ENCODE assay signal across 8 mouse cellular contexts in genomic region chr4:110397618-110398045, GRCm38 (mm10). TPM values are rescaled to one million over a fixed set of nuclear protein-coding genes. Genes with fewer than 3 reads are reported as not detected.
DNase-seq lines count a peak whose midpoint lies in the region; ATAC-seq and TF ChIP-seq lines count a peak whose summit lies in the region.

TSS of gene Agbl4 (plus strand) at chr4:110397661.

- no peak for TF ChIP-seq EP300 in lung, postnatal 0 days (IDR thresholded peaks at IDR 0.05)

- peak; percentile 97 for ATAC-seq in hindbrain, postnatal 0 days
- peak; percentile 83 for ATAC-seq in lung, postnatal 0 days
- no peak for ATAC-seq in inflammation-experienced regulatory T-cells, adult 6 months

- DNase-seq in adrenal gland, adult 8-10 months = peak; percentile 30
- DNase-seq in cerebellum, postnatal 14 days = peak; percentile 75 to 80
- DNase-seq in frontal cortex, postnatal 14 days (ENCODE audit: low spot score in 2 of 2) = peak; percentile 52 to 70
- DNase-seq in hindbrain, postnatal 0 days (ENCODE audit: low spot score) = peak; percentile 86
- peak; percentile 41 for DNase-seq in left cerebral cortex, adult 11 months (ENCODE audit: low spot score)
- peak; percentile 48 for DNase-seq in lung, postnatal 0 days (ENCODE audit: low spot score)
- DNase-seq in right cerebral cortex, adult 2 months (ENCODE audit: low spot score in 2 of 2) = peak; percentile 71 to 80

- no peaks in the 10 kb centered on the region for H3K9me3 ChIP-seq in hindbrain, postnatal 0 days (ENCODE audit: low read length)
- no peaks in the 10 kb centered on the region for H3K9me3 ChIP-seq in lung, postnatal 0 days (ENCODE audit: low read length)

- H3K27me3 ChIP-seq in hindbrain, postnatal 0 days (ENCODE audit: insufficient read depth, low read length) = no peaks in the 10 kb centered on the region
- H3K27me3 ChIP-seq in lung, postnatal 0 days (replicated peaks; ENCODE audit: insufficient read depth, low read length) = no peaks in the 10 kb centered on the region

- WGBS in hindbrain, postnatal 0 days = under 1% methylated on average over 27 of the region's 27 CpGs
- WGBS in lung, postnatal 0 days = 2% methylated on average over 27 of the region's 27 CpGs

- no peaks in the 10 kb centered on the region for H3K4me1 ChIP-seq in hindbrain, postnatal 0 days (ENCODE audit: insufficient read depth, low read length)
- H3K4me1 ChIP-seq in lung, postnatal 0 days (ENCODE audit: insufficient read depth, low read depth, low read length) = peaks cover 4% of the 10 kb centered on the region; the same call in 1 of the 2 replicates

- TF ChIP-seq CTCF in hindbrain, postnatal 0 days (IDR thresholded peaks at IDR 0.05; ENCODE audit: low read depth) = 0 out of 2 replicates have a peak, but pooled peaks have one; percentile 14
- no peak for TF ChIP-seq CTCF in lung, postnatal 0 days (IDR thresholded peaks at IDR 0.05)

- peak within 1 kb of the TSS; percentile 67 for H3K4me3 ChIP-seq in hindbrain, postnatal 0 days (ENCODE audit: low read length)
- peak within 1 kb of the TSS; percentile 37 for H3K4me3 ChIP-seq in lung, postnatal 0 days (ENCODE audit: low read depth, low read length)

- peak within 1 kb of the TSS; percentile 68 for H3K4me2 ChIP-seq in hindbrain, postnatal 0 days (ENCODE audit: low read depth, low read length)
- peak within 1 kb of the TSS; percentile 62 for H3K4me2 ChIP-seq in lung, postnatal 0 days (replicated peaks; ENCODE audit: low read depth, low read length)

- H3K36me3 ChIP-seq in hindbrain, postnatal 0 days (ENCODE audit: insufficient read depth, low read length) = no peaks in the 10 kb centered on the region
- H3K36me3 ChIP-seq in lung, postnatal 0 days (ENCODE audit: insufficient read depth, low read length) = no peaks in the 10 kb centered on the region

- peak within 1 kb of the TSS; percentile 67 for H3K9ac ChIP-seq in hindbrain, postnatal 0 days (replicated peaks; ENCODE audit: low read length)
- no peak within 1 kb of the TSS; the same call in 1 of the 2 replicates for H3K9ac ChIP-seq in lung, postnatal 0 days (replicated peaks; ENCODE audit: low read depth)

- no peak within 1 kb of the TSS for H3K27ac ChIP-seq in hindbrain, postnatal 0 days
- H3K27ac ChIP-seq in lung, postnatal 0 days (ENCODE audit: low read length) = no peak within 1 kb of the TSS

RNA-seq across cellular contexts. Expression of gene Agbl4, which starts in this region (rescaled TPM):
- total RNA-seq in adrenal gland, adult 8-10 months (2022) = 1 to 10 TPM; 1.0 to 2.5 (median 2.4) TPM
- total RNA-seq in hindbrain, postnatal 0 days (2014; rRNA removed) = 2.8 and 4.2 TPM in 2 replicates
- polyA plus RNA-seq in hindbrain, postnatal 0 days (2015; fragmentation: Nextera tagmentation; extraction: Ambion mirVana) = 3.9 TPM in 2 replicates
- polyA plus RNA-seq in lung, postnatal 0 days (2015; fragmentation: Nextera tagmentation; extraction: Ambion mirVana) = 0.50 and 0.69 TPM in 2 replicates
- polyA plus RNA-seq in inflammation-experienced regulatory T-cells, adult 6 months (2017; shearing (Covaris generic)) = not detected

Comparison
In these comparisons a context has a peak if more than half of its experiments do, and no peak if none do; other contexts are left out.
1. Peak in DNase-seq, ATAC-seq, H3K4me3 ChIP-seq and H3K4me2 ChIP-seq in lung, postnatal 0 days; RNA of the gene not detected or under 1 TPM.
2. DNase-seq: peak in every context shown above with its lines; median percentile 86 in hindbrain, postnatal 0 days; 78 in cerebellum, postnatal 14 days; 76 in right cerebral cortex, adult 2 months; 61 in frontal cortex, postnatal 14 days; 48 in lung, postnatal 0 days; 41 in left cerebral cortex, adult 11 months; 30 in adrenal gland, adult 8-10 months.